Mouse (Mus musculus) brain, embryonic 14.5 days (tissue): ENCODE results near the gene Itpkc.

Source experiments
- CTCF ChIP-seq: fragments of 200-500 bp; IDR thresholded peaks from 2 replicates; pipeline ENCODE4 v1.5.1; 2012; ENCODE audit warnings: inconsistent platforms, mild to moderate bottlenecking, moderate library complexity, borderline replicate concordance; ENCODE audit not compliant: insufficient read depth, insufficient read length; ENCODE audit errors: extremely low read depth
- POLR2A ChIP-seq: fragments of 200-500 bp; IDR thresholded peaks from 2 replicates; pipeline ENCODE4 v1.6.1; 2012; ENCODE audit warnings: mild to moderate bottlenecking, inconsistent platforms, borderline replicate concordance; ENCODE audit not compliant: poor library complexity, insufficient read depth, insufficient read length, severe bottlenecking; ENCODE audit errors: extremely low read depth

GRCm38 (mm10) chr7:27165696-27166095 lies 62.8 kb downstream of the Itpkc start:
- TF ChIP-seq POLR2A: no peak
- TF ChIP-seq CTCF: no peak
